Mouse (Mus musculus) B cell, adult (primary cell): Measurements from ENCODE around the gene Maml1. TPM values are rescaled to one million over a fixed set of nuclear protein-coding genes. Genes with fewer than 3 reads are reported as not detected.

Source experiments
- total RNA-seq: library from RNA; stranded (reverse); gene quantifications from 4 replicates; pipeline ENCODE4 v1.2.4, GENCODE M21; 2023; ENCODE audit not compliant: inconsistent age

The Maml1 gene
- total RNA-seq: 40.2 to 47.6 TPM (median 42.7 TPM) in 4 replicates

GRCm38 (mm10) chr11:50292190-50292855 is at the start of gene Maml1:
Gene Maml1 (minus strand): TSS chr11:50292311.

DNA sequence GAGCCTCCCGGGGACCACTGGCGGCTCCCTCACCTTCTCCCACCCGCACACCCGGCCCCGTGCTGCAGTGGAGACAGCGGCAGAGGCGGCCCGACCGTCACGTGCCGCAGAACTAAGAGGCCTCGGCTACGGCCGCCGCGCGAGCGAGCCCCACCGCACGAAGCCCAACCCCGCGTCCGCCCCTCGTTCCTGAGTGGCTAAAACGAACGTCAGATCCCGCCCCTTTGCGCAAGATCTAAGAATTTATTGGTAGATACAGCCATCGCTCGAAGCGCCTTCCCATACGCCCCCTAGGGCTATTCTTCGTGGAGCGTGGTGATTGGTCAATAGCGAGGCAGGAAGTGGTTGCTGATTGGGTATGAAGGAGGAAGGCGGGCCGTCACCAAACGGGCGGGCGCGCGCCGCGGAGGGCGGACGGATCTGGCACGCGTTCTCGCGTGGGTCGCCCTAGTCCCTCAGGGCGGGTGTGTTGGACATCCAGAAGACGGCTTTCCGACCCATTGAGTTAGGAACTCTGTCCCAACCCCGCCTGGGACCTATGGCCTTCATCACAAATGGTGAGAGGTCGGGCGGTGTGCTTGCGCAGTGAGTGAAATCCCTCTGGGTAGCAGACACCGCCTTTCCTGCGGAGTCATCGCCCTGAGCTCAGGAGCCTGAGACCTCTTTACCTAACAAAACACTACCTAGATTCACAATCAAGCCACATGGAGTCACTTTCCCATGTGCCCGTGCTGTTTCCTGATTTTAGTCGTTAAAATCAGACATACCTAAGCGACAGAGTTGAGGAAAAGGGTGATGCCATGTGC is 33.6 kb upstream of the Maml1 start, which contains the start of gene Canx:
Gene Canx, minus strand, starts transcription at position 178 of the 806 bp plus-strand sequence.

DNA sequence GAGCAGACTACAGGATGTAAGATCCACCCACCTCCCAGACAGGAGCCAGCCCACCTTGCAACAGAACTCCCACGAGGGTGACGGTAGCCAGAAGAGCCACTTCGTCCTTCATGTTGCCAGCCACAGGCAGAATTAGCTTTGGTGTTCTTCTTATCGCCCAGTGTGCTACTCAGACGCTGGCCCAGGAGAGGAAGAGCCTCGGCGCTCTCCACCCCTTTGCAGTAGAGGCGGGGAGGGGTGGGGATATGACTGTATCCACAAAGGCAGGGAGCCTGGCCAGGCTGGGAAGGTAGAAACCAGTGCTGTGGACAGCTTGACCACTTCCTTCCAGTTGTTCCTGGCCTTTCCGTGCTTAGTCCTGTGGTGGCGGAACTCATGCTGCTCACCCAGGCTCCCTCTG is 53.8 kb downstream of the Maml1 start, which contains the start of gene Ltc4s:
Gene Ltc4s, minus strand, starts transcription at position 293 of the 400 bp plus-strand sequence.

DNA sequence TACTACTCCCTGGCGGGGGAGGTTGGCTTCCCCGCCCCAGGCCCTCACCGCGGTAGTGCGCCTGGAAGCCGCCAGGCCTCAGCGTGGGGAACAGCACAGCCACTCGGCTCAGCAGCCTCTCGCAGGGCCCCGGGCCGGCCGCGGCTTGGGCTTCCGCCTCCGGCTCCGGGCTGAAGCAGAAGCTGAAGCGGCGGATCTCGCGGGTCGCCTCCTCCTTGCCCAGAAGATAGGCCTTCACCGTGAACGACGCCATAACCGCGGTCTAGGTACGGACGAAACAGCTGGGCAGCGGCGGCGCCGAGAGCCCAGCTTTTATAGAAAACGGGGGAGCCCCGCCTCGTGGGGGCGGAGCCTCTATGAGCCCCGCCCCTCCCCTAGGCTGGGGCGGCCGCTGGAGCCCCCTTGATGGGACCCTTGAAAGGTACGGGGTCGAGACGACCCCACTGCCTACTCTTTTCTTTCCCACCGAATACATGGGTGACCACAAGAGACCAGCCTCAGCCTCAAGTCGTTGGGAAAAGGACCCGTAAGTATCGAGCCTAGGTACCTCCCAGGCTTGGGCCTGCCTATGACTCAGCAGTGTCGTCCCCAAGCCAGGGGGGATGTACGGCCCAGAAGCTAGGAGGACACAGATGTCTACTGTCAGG is 81.5 kb downstream of the Maml1 start, which contains the start of the genes Sqstm1 and Mgat4b:
Gene Sqstm1, minus strand, starts transcription at position 323 of the 647 bp plus-strand sequence.
Gene Mgat4b, plus strand, starts transcription at position 386 of the 647 bp plus-strand sequence.

Other genes starting within 250 kb of the Maml1 start
- 50.0 to 67.9 TPM (median 53.9 TPM) in 4 replicates for gene Tbc1d9b, start 160.9 kb downstream of the Maml1 start, total RNA-seq
- gene Mrnip, start 117.9 kb downstream of the Maml1 start, total RNA-seq: 3.2 to 6.0 TPM (median 4.4 TPM) in 4 replicates
- 529 to 593 TPM (median 569 TPM) in 4 replicates for gene Sqstm1, start 81.5 kb downstream of the Maml1 start, total RNA-seq
- 4.1 to 7.3 TPM (median 5.8 TPM) in 4 replicates for gene Mgat4b, start 81.4 kb downstream of the Maml1 start, total RNA-seq
- gene Ltc4s, start 53.7 kb downstream of the Maml1 start, total RNA-seq: 0.96 to 2.0 TPM (median 1.1 TPM) in 3 of 4 replicates, not detected in the other
- gene Canx, start 33.4 kb upstream of the Maml1 start, total RNA-seq: 225 to 243 TPM (median 228 TPM) in 4 replicates
- gene Cby3, start 62.2 kb upstream of the Maml1 start, total RNA-seq: not detected in 4 replicates
- gene Hnrnph1, start 84.7 kb upstream of the Maml1 start, total RNA-seq: 1,020 to 1,148 TPM (median 1,086 TPM) in 4 replicates
- 57.3 to 59.2 TPM (median 58.6 TPM) in 4 replicates for gene Rufy1, start 138.8 kb upstream of the Maml1 start, total RNA-seq